Comparison of ENCODE assay signal across 8 mouse cellular contexts in genomic region chr6:124965088-124965719, GRCm38 (mm10). TPM values are rescaled to one million over a fixed set of nuclear protein-coding genes. Genes with fewer than 3 reads are reported as not detected.
A peak's percentile ranks its signal among the peaks of the same experiment; 100 is the strongest.
DNase-seq lines count a peak whose midpoint lies in the region; ATAC-seq and TF ChIP-seq lines count a peak whose summit lies in the region.

Gene Cops7a (minus strand): TSS chr6:124965538.

- peaks cover 20 to 52% of the 10 kb centered on the region in 2 experiments for H3K36me3 ChIP-seq in CH12.LX (replicated peaks in 1 of 2; ENCODE audit: control insufficient read depth in 1 of 2, insufficient read depth in 1 of 2, low read length in 1 of 2)
- H3K36me3 ChIP-seq in forebrain, embryonic 12.5 days (replicated peaks): peaks cover 28% of the 10 kb centered on the region
- H3K36me3 ChIP-seq in heart, postnatal 0 days (replicated peaks; ENCODE audit: control insufficient read depth, insufficient read depth, low read length): peaks cover 15% of the 10 kb centered on the region
- H3K36me3 ChIP-seq in liver, embryonic 16.5 days (ENCODE audit: control insufficient read depth, insufficient read depth): no peaks in the 10 kb centered on the region
- peaks cover 28% of the 10 kb centered on the region for H3K36me3 ChIP-seq in neural tube, embryonic 13.5 days
- no peaks in the 10 kb centered on the region; the same call in 1 of the 2 replicates for H3K36me3 ChIP-seq in testis, adult 2 months (ENCODE audit: control insufficient read depth, insufficient read depth, low read length)

- peaks cover 26% of the 10 kb centered on the region for H3K79me2 ChIP-seq in CH12.LX (replicated peaks; ENCODE audit: control insufficient read depth, extremely low read depth, insufficient read depth, poor library complexity, severe bottlenecking)

- peaks cover 2 to 28% of the 10 kb centered on the region in 2 experiments; a peak in 3 of 4 replicates for H3K4me1 ChIP-seq in CH12.LX (ENCODE audit: control insufficient read depth in 1 of 2, insufficient read depth in 2 of 2)
- H3K4me1 ChIP-seq in forebrain, embryonic 12.5 days: peaks cover 17% of the 10 kb centered on the region
- peaks cover 13% of the 10 kb centered on the region for H3K4me1 ChIP-seq in heart, postnatal 0 days (ENCODE audit: control insufficient read depth, insufficient read depth)
- H3K4me1 ChIP-seq in liver, embryonic 16.5 days (ENCODE audit: control insufficient read depth, low read depth, low read length): peaks cover 18% of the 10 kb centered on the region
- peaks cover 17% of the 10 kb centered on the region for H3K4me1 ChIP-seq in neural tube, embryonic 13.5 days (replicated peaks)
- peaks cover 5% of the 10 kb centered on the region for H3K4me1 ChIP-seq in testis, adult 2 months (ENCODE audit: control insufficient read depth, insufficient read depth, low read length)

- dilution Hi-C loops in CH12.LX (cut with MboI; ENCODE audit: extremely low pct_ligation_motif_present, extremely low pct_unique_long_range_greater_than_20kb, low sequenced_read_pairs): no loop called here

- H3K4me3 ChIP-seq in CH12.LX (replicated peaks in 1 of 3; ENCODE audit: low read depth in 2 of 3, low read length in 2 of 3, poor library complexity in 1 of 3): peak within 1 kb of the TSS; percentile 84 to 93 (median 86)
- H3K4me3 ChIP-seq in forebrain, embryonic 12.5 days (replicated peaks): peak within 1 kb of the TSS; percentile 81
- H3K4me3 ChIP-seq in heart, postnatal 0 days (ENCODE audit: low read depth, low read length): peak within 1 kb of the TSS; percentile 69
- peak within 1 kb of the TSS; percentile 89 for H3K4me3 ChIP-seq in liver, embryonic 16.5 days (ENCODE audit: low read depth, low read length)
- peak within 1 kb of the TSS; percentile 61 for H3K4me3 ChIP-seq in neural tube, embryonic 13.5 days
- peak within 1 kb of the TSS; percentile 96 for H3K4me3 ChIP-seq in testis, adult 2 months (ENCODE audit: control insufficient read depth, low read depth, low read length)

- in situ Hi-C loops in CH12.LX (cut with MboI; ENCODE audit: low pct_ligation_motif_present, low pct_unique_long_range_greater_than_20kb, low sequenced_read_pairs): no loop called here

- ATAC-seq in forebrain, embryonic 12.5 days (ENCODE audit: low FRiP score): peak; percentile 94
- ATAC-seq in heart, postnatal 0 days (ENCODE audit: insufficient read depth, low read depth): peak; percentile 94
- ATAC-seq in liver, embryonic 16.5 days (ENCODE audit: low read depth): peak; percentile 96
- ATAC-seq in neural tube, embryonic 13.5 days (ENCODE audit: low read depth): peak; percentile 95

- H3K9ac ChIP-seq in CH12.LX (ENCODE audit: insufficient read depth, low read depth): peak within 1 kb of the TSS; percentile 99
- peak within 1 kb of the TSS; percentile 87 for H3K9ac ChIP-seq in forebrain, embryonic 12.5 days
- H3K9ac ChIP-seq in heart, postnatal 0 days (replicated peaks; ENCODE audit: low read depth, low read length): peak within 1 kb of the TSS; percentile 68
- H3K9ac ChIP-seq in liver, embryonic 16.5 days (ENCODE audit: low read depth, low read length): peak within 1 kb of the TSS; percentile 87
- peak within 1 kb of the TSS; percentile 91 for H3K9ac ChIP-seq in neural tube, embryonic 13.5 days

- DNase-seq in CH12.LX (ENCODE audit: extremely low read depth): peak; percentile 93
- peak; percentile 92 for DNase-seq in c-Kit-positive CD71-positive TER-119-negative erythroid progenitor cells, embryonic 14.5 days (ENCODE audit: low read depth)
- peak; percentile 93 for DNase-seq in heart, postnatal 0 days (ENCODE audit: low spot score)
- DNase-seq in kidney, postnatal 4 days: peak; percentile 98

- no peak for TF ChIP-seq RAD21 in CH12.LX (IDR thresholded peaks at IDR 0.05; ENCODE audit: low read depth, low read length)

- peaks cover 8% of the 10 kb centered on the region for H3K9me3 ChIP-seq in CH12.LX (replicated peaks; ENCODE audit: low read length)
- H3K9me3 ChIP-seq in forebrain, embryonic 12.5 days: no peaks in the 10 kb centered on the region
- no peaks in the 10 kb centered on the region for H3K9me3 ChIP-seq in heart, postnatal 0 days (replicated peaks; ENCODE audit: control insufficient read depth, low read length)
- no peaks in the 10 kb centered on the region for H3K9me3 ChIP-seq in liver, embryonic 16.5 days (replicated peaks; ENCODE audit: control insufficient read depth, low read length)
- peaks cover 9% of the 10 kb centered on the region; the same call in 1 of the 2 replicates for H3K9me3 ChIP-seq in neural tube, embryonic 13.5 days

- WGBS in forebrain, embryonic 12.5 days: 0% methylated on average over 68 of the region's 68 CpGs
- under 1% methylated on average over 68 of the region's 68 CpGs for WGBS in heart, postnatal 0 days
- under 1% methylated on average over 67 of the region's 68 CpGs for WGBS in liver, embryonic 16.5 days (ENCODE audit: insufficient replicate concordance)
- WGBS in neural tube, embryonic 13.5 days: under 1% methylated on average over 62 of the region's 68 CpGs

- peak within 1 kb of the TSS; percentile 99 for H3K4me2 ChIP-seq in CH12.LX (ENCODE audit: insufficient read depth, low read depth, poor library complexity, severe bottlenecking)
- H3K4me2 ChIP-seq in forebrain, embryonic 12.5 days: peak within 1 kb of the TSS; percentile 90
- peak within 1 kb of the TSS; percentile 77 for H3K4me2 ChIP-seq in heart, postnatal 0 days (ENCODE audit: low read depth, low read length)
- H3K4me2 ChIP-seq in liver, embryonic 16.5 days (ENCODE audit: low read depth, low read length): peak within 1 kb of the TSS; percentile 96
- peak within 1 kb of the TSS; percentile 94 for H3K4me2 ChIP-seq in neural tube, embryonic 13.5 days

- no peaks in the 10 kb centered on the region for H3K27me3 ChIP-seq in CH12.LX (replicated peaks)
- peaks cover 3% of the 10 kb centered on the region; the same call in 1 of the 2 replicates for H3K27me3 ChIP-seq in forebrain, embryonic 12.5 days
- no peaks in the 10 kb centered on the region for H3K27me3 ChIP-seq in heart, postnatal 0 days (ENCODE audit: control insufficient read depth, insufficient read depth, low read length)
- H3K27me3 ChIP-seq in liver, embryonic 16.5 days (ENCODE audit: control insufficient read depth, insufficient read depth, low read depth, low read length): no peaks in the 10 kb centered on the region
- no peaks in the 10 kb centered on the region for H3K27me3 ChIP-seq in neural tube, embryonic 13.5 days
- H3K27me3 ChIP-seq in testis, adult 2 months (ENCODE audit: control insufficient read depth, insufficient read depth, low read length): no peaks in the 10 kb centered on the region

- TF ChIP-seq EP300 in CH12.LX (IDR thresholded peaks at IDR 0.05; ENCODE audit: low read length): no peak
- TF ChIP-seq EP300 in heart, postnatal 0 days (IDR thresholded peaks at IDR 0.05; ENCODE audit: low read depth): peak; percentile 90

- H3K27ac ChIP-seq in CH12.LX (ENCODE audit: insufficient read depth, low read depth): peak within 1 kb of the TSS; percentile 72
- H3K27ac ChIP-seq in forebrain, embryonic 12.5 days: peak within 1 kb of the TSS; percentile 90
- peak within 1 kb of the TSS; percentile 87 for H3K27ac ChIP-seq in heart, postnatal 0 days (ENCODE audit: low read depth)
- peak within 1 kb of the TSS; percentile 84 for H3K27ac ChIP-seq in liver, embryonic 16.5 days (ENCODE audit: low read length)
- H3K27ac ChIP-seq in neural tube, embryonic 13.5 days (replicated peaks): peak within 1 kb of the TSS; percentile 92
- peak within 1 kb of the TSS; percentile 94 for H3K27ac ChIP-seq in testis, adult 2 months (ENCODE audit: control insufficient read depth, insufficient read depth, low read depth, low read length)

- TF ChIP-seq POLR2A in CH12.LX (IDR thresholded peaks at IDR 0.05; ENCODE audit: low read depth, low read length): peak; percentile 90
- TF ChIP-seq POLR2A in testis, adult 2 months (IDR thresholded peaks at IDR 0.05; ENCODE audit: control insufficient read depth, low read depth, low read length): peak; percentile 47

- TF ChIP-seq CTCF in CH12.LX (conservative IDR thresholded peaks at IDR 0.05 in 1 of 2, IDR thresholded peaks at IDR 0.05 in 1 of 2; ENCODE audit: low read depth in 2 of 2, low read length in 2 of 2): no peak
- TF ChIP-seq CTCF in heart, postnatal 0 days (IDR thresholded peaks at IDR 0.05; ENCODE audit: low read depth): peak; percentile 3; the same call in 1 of the 2 replicates
- no peak for TF ChIP-seq CTCF in testis, adult 2 months (IDR thresholded peaks at IDR 0.05; ENCODE audit: control insufficient read depth, insufficient read depth, insufficient replicate concordance, low read depth, low read length)

TF ChIP-seq in CH12.LX, 34 proteins besides CTCF, POLR2A, EP300 and RAD21 (continues in another document):
- TF ChIP-seq TBP (conservative IDR thresholded peaks at IDR 0.05; ENCODE audit: low read depth, low read length) (peak; percentile 64; the same call in 1 of the 2 replicates), CHD2 (IDR thresholded peaks at IDR 0.05; ENCODE audit: low read length) (peak; percentile 63), JUN (IDR thresholded peaks at IDR 0.05; ENCODE audit: insufficient read depth, low read depth, low read length) (no peak), JUND (conservative IDR thresholded peaks at IDR 0.05; ENCODE audit: low read depth, low read length) (no peak), POLR2AphosphoS2 (IDR thresholded peaks at IDR 0.05; ENCODE audit: low read depth, low read length) (peak; percentile 91), IRF4 (IDR thresholded peaks at IDR 0.05; ENCODE audit: low read depth, low read length) (peak; percentile 55; the same call in 1 of the 2 replicates), NRF1 (IDR thresholded peaks at IDR 0.05; ENCODE audit: low read depth, low read length) (peak; percentile 43), SIN3A (IDR thresholded peaks at IDR 0.05; ENCODE audit: low read length) (peak; percentile 94; the same call in 1 of the 2 replicates), USF1 (IDR thresholded peaks at IDR 0.05; ENCODE audit: low read depth, low read length) (peak; percentile 90), ZC3H11A (IDR thresholded peaks at IDR 0.05; ENCODE audit: low read depth, low read length) (no peak), USF2 (conservative IDR thresholded peaks at IDR 0.05; ENCODE audit: low read depth, low read length) (peak; percentile 85), MEF2A (IDR thresholded peaks at IDR 0.05; ENCODE audit: borderline replicate concordance, low read depth, low read length) (peak; percentile 79)

RNA-seq across cellular contexts. Expression of gene Cops7a, which starts in this region (rescaled TPM):
- 85.6 and 104 TPM in 2 replicates for total RNA-seq in CH12.LX (2012; rRNA removed)
- total RNA-seq in CH12.LX (2014; rRNA removed): 62.8 and 73.2 TPM in 2 replicates
- polyA plus RNA-seq in CH12.LX (2012; ENCODE audit: insufficient read length, low read depth): 98.6 and 114 TPM in 2 replicates
- 104 and 110 TPM in 2 replicates for polyA plus RNA-seq in forebrain, embryonic 12.5 days (2016; fragmentation: Nextera tagmentation; extraction: Ambion mirVana)
- total RNA-seq in heart, postnatal 0 days (2014; rRNA removed; ENCODE audit: low replicate concordance): 203 and 241 TPM in 2 replicates
- polyA plus RNA-seq in heart, postnatal 0 days (2015; fragmentation: Nextera tagmentation; extraction: Ambion mirVana): 130 and 134 TPM in 2 replicates
- polyA plus RNA-seq in liver, embryonic 16.5 days (2015; fragmentation: Nextera tagmentation; extraction: Ambion mirVana): 44.4 and 49.6 TPM in 2 replicates
- polyA plus RNA-seq in neural tube, embryonic 13.5 days (2015; fragmentation: Nextera tagmentation; extraction: Ambion mirVana): 85.4 and 96.4 TPM in 2 replicates
- 387 and 413 TPM in 2 replicates for polyA plus RNA-seq in testis, adult 2 months (2012; rRNA removed)

Comparison
In these comparisons a context has a peak if more than half of its experiments do, and no peak if none do; other contexts are left out.
1. Peak in every context shown above with its lines: DNase-seq, ATAC-seq, H3K4me3 ChIP-seq and H3K27ac ChIP-seq.